Mouse (Mus musculus): ENCODE results near the gene Olfr1154. TPM values are rescaled to one million over a fixed set of nuclear protein-coding genes. Genes with fewer than 3 reads are reported as not detected.

Olfr1154 gene
- polyA plus RNA-seq (2015; fragmentation: Nextera tagmentation; extraction: Ambion mirVana) = not detected in 2 replicates

DNA sequence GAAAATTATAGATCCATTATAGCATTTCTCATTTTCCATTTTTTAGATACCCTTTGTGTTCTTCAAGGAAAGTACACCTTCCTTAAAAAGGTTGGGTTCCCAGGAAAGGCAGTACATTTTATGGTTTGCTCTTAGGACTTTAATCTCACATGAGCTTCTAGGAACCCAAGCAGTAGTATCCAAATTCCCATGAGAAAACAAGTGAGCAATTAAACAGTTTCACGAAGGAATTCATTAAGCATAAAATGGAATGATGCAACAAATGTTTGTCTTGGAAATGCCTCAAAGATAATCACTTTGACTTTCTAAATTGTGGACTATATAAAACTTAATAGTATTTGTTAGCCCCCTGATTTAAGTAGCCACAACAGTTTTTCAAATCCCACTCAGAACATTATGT, at the start of gene Olfr1154:
Gene Olfr1154 (minus strand): TSS at position 101 of the 400 bp plus-strand sequence.
- H3K27ac ChIP-seq = no peak within 1 kb of the TSS
- no peaks in the 10 kb centered on the region for H3K36me3 ChIP-seq
- no peak for ATAC-seq (ENCODE audit: insufficient number of reproducible peaks, low FRiP score, low TSS enrichment, low read depth)
- H3K4me1 ChIP-seq = no peaks in the 10 kb centered on the region
- 83% methylated on average over 1 of the region's 1 CpGs for WGBS
- no peaks in the 10 kb centered on the region for H3K27me3 ChIP-seq
- H3K9ac ChIP-seq = no peak within 1 kb of the TSS
- no peak within 1 kb of the TSS for H3K4me3 ChIP-seq
- no peaks in the 10 kb centered on the region for H3K9me3 ChIP-seq
- H3K4me2 ChIP-seq = no peak within 1 kb of the TSS

- no peaks in the 10 kb centered on the region for H3K9me3 ChIP-seq
- H3K36me3 ChIP-seq = no peaks in the 10 kb centered on the region
- H3K4me1 ChIP-seq = no peaks in the 10 kb centered on the region
- no peak within 1 kb of the TSS for H3K4me3 ChIP-seq
- H3K27ac ChIP-seq = no peak within 1 kb of the TSS
- ATAC-seq (ENCODE audit: insufficient number of reproducible peaks, low FRiP score, low TSS enrichment, low read depth) = no peak
- no peaks in the 10 kb centered on the region for H3K27me3 ChIP-seq
- H3K4me2 ChIP-seq = no peak within 1 kb of the TSS
- H3K9ac ChIP-seq = no peak within 1 kb of the TSS
Observed at GRCm38 (mm10) chr2:87953000-87953399, 48.0 kb upstream of the Olfr1154 start, which contains the start of gene Olfr1156. TSS of gene Olfr1156 (minus strand) at chr2:87953100.

DNA sequence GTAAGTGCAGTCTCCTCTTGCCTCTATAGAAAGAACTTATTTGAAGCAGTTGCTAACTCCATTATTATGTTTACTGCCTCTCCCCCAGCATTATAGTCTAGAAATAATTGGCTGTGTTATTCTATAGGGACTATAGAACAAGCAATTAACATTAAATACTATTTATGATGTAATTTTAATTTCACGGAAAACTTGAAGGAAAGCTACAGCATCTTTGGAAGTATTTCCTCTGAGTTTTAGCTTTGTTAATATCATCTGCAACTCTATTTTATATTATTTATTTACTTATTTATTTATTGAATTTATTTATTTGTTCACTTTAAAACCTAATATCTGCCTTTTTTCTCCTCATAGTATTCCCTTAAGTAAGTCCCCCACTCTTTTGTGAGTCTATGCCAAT, 40.1 kb upstream of the Olfr1154 start, which contains the start of gene Olfr1155:
Gene Olfr1155 (minus strand): TSS at position 101 of the 400 bp plus-strand sequence.
- H3K9me3 ChIP-seq = no peaks in the 10 kb centered on the region
- H3K27ac ChIP-seq = no peak within 1 kb of the TSS
- H3K9ac ChIP-seq = no peak within 1 kb of the TSS
- 94% methylated on average over 1 of the region's 1 CpGs for WGBS
- no peaks in the 10 kb centered on the region for H3K36me3 ChIP-seq
- H3K4me3 ChIP-seq = no peak within 1 kb of the TSS
- H3K4me1 ChIP-seq = no peaks in the 10 kb centered on the region
- H3K4me2 ChIP-seq = no peak within 1 kb of the TSS
- H3K27me3 ChIP-seq = no peaks in the 10 kb centered on the region
- no peak for ATAC-seq (ENCODE audit: insufficient number of reproducible peaks, low FRiP score, low TSS enrichment, low read depth)

GRCm38 (mm10) chr2:87894662-87895061, 10.3 kb downstream of the Olfr1154 start, which contains the start of gene Olfr1153:
TSS of gene Olfr1153 (plus strand) at chr2:87894962.
- Histone ChIP-seq H3K36me3 (no peaks in the 10 kb centered on the region), H3K27ac (no peak within 1 kb of the TSS), H3K4me2 (no peak within 1 kb of the TSS), H3K27me3 (no peaks in the 10 kb centered on the region), H3K4me1 (no peaks in the 10 kb centered on the region), H3K9me3 (no peaks in the 10 kb centered on the region), H3K9ac (no peak within 1 kb of the TSS), H3K4me3 (no peak within 1 kb of the TSS)
- no peak for ATAC-seq (ENCODE audit: insufficient number of reproducible peaks, low FRiP score, low TSS enrichment, low read depth)
- WGBS = 63% methylated on average over 1 of the region's 1 CpGs

GRCm38 (mm10) chr2:87866192-87866591, 38.8 kb downstream of the Olfr1154 start, which contains the start of gene Olfr1152:
TSS of gene Olfr1152 (plus strand) at chr2:87866492.
- no peaks in the 10 kb centered on the region for H3K36me3 ChIP-seq
- H3K9ac ChIP-seq = no peak within 1 kb of the TSS
- H3K27ac ChIP-seq = no peak within 1 kb of the TSS
- ATAC-seq (ENCODE audit: insufficient number of reproducible peaks, low FRiP score, low TSS enrichment, low read depth) = no peak
- no peaks in the 10 kb centered on the region for H3K27me3 ChIP-seq
- no peaks in the 10 kb centered on the region for H3K9me3 ChIP-seq
- H3K4me1 ChIP-seq = no peaks in the 10 kb centered on the region
- no peak within 1 kb of the TSS for H3K4me3 ChIP-seq
- H3K4me2 ChIP-seq = no peak within 1 kb of the TSS

GRCm38 (mm10) chr2:87855562-87855961, 49.4 kb downstream of the Olfr1154 start, which contains the start of gene Olfr1151:
TSS of gene Olfr1151 (plus strand) at chr2:87855862.
- Histone ChIP-seq H3K9me3 (no peaks in the 10 kb centered on the region), H3K27ac (no peak within 1 kb of the TSS), H3K9ac (no peak within 1 kb of the TSS), H3K27me3 (no peaks in the 10 kb centered on the region), H3K4me1 (no peaks in the 10 kb centered on the region), H3K36me3 (no peaks in the 10 kb centered on the region), H3K4me3 (no peak within 1 kb of the TSS), H3K4me2 (no peak within 1 kb of the TSS)
- 90% methylated on average over 1 of the region's 1 CpGs for WGBS
- ATAC-seq (ENCODE audit: insufficient number of reproducible peaks, low FRiP score, low TSS enrichment, low read depth) = no peak

Other genes with a start within 250 kb of the Olfr1154 start
- gene Olfr1134, start 246.7 kb downstream of the Olfr1154 start, polyA plus RNA-seq (2015; fragmentation: Nextera tagmentation; extraction: Ambion mirVana) = not detected in 2 replicates
- gene Olfr1135, start 231.5 kb downstream of the Olfr1154 start, polyA plus RNA-seq (2015; fragmentation: Nextera tagmentation; extraction: Ambion mirVana) = not detected in 2 replicates
- not detected in 2 replicates for gene Olfr1136, start 211.2 kb downstream of the Olfr1154 start, polyA plus RNA-seq (2015; fragmentation: Nextera tagmentation; extraction: Ambion mirVana)
- gene Olfr1137, start 192.0 kb downstream of the Olfr1154 start, polyA plus RNA-seq (2015; fragmentation: Nextera tagmentation; extraction: Ambion mirVana) = not detected in 2 replicates
- not detected in 2 replicates for gene Olfr1138, start 165.2 kb downstream of the Olfr1154 start, polyA plus RNA-seq (2015; fragmentation: Nextera tagmentation; extraction: Ambion mirVana)
- not detected in 2 replicates for gene Olfr1140, start 161.4 kb downstream of the Olfr1154 start, polyA plus RNA-seq (2015; fragmentation: Nextera tagmentation; extraction: Ambion mirVana)
- gene Olfr1141, start 151.2 kb downstream of the Olfr1154 start, polyA plus RNA-seq (2015; fragmentation: Nextera tagmentation; extraction: Ambion mirVana) = not detected in 2 replicates
- gene Olfr152, start 125.7 kb downstream of the Olfr1154 start, polyA plus RNA-seq (2015; fragmentation: Nextera tagmentation; extraction: Ambion mirVana) = not detected in 2 replicates
- gene Olfr1143, start 104.6 kb downstream of the Olfr1154 start, polyA plus RNA-seq (2015; fragmentation: Nextera tagmentation; extraction: Ambion mirVana) = not detected in 2 replicates
- gene Olfr1145, start 95.3 kb downstream of the Olfr1154 start, polyA plus RNA-seq (2015; fragmentation: Nextera tagmentation; extraction: Ambion mirVana) = not detected in 2 replicates
- not detected in 2 replicates for gene Olfr1148, start 74.6 kb downstream of the Olfr1154 start, polyA plus RNA-seq (2015; fragmentation: Nextera tagmentation; extraction: Ambion mirVana)
- gene Olfr1150-ps1, start 61.2 kb downstream of the Olfr1154 start, polyA plus RNA-seq (2015; fragmentation: Nextera tagmentation; extraction: Ambion mirVana) = not detected in 2 replicates
- gene Olfr1151, start 49.3 kb downstream of the Olfr1154 start, polyA plus RNA-seq (2015; fragmentation: Nextera tagmentation; extraction: Ambion mirVana) = not detected in 2 replicates
- gene Olfr1152, start 38.7 kb downstream of the Olfr1154 start, polyA plus RNA-seq (2015; fragmentation: Nextera tagmentation; extraction: Ambion mirVana) = not detected in 2 replicates
- gene Olfr1153, start 10.2 kb downstream of the Olfr1154 start, polyA plus RNA-seq (2015; fragmentation: Nextera tagmentation; extraction: Ambion mirVana) = not detected in 2 replicates
- not detected in 2 replicates for gene Olfr1155, start 40.0 kb upstream of the Olfr1154 start, polyA plus RNA-seq (2015; fragmentation: Nextera tagmentation; extraction: Ambion mirVana)
- not detected in 2 replicates for gene Olfr1156, start 47.9 kb upstream of the Olfr1154 start, polyA plus RNA-seq (2015; fragmentation: Nextera tagmentation; extraction: Ambion mirVana)
- not detected in 2 replicates for gene Olfr1157, start 63.1 kb upstream of the Olfr1154 start, polyA plus RNA-seq (2015; fragmentation: Nextera tagmentation; extraction: Ambion mirVana)
- gene Olfr74, start 69.5 kb upstream of the Olfr1154 start, polyA plus RNA-seq (2015; fragmentation: Nextera tagmentation; extraction: Ambion mirVana) = not detected in 2 replicates
- gene Olfr1158, start 84.9 kb upstream of the Olfr1154 start, polyA plus RNA-seq (2015; fragmentation: Nextera tagmentation; extraction: Ambion mirVana) = not detected in 2 replicates
- gene Olfr1160, start 103.1 kb upstream of the Olfr1154 start, polyA plus RNA-seq (2015; fragmentation: Nextera tagmentation; extraction: Ambion mirVana) = not detected in 2 replicates
- gene Olfr1161, start 117.6 kb upstream of the Olfr1154 start, polyA plus RNA-seq (2015; fragmentation: Nextera tagmentation; extraction: Ambion mirVana) = not detected in 2 replicates
- 0.05 TPM in 1 of 2 replicates, not detected in the other for gene Olfr73, start 132.5 kb upstream of the Olfr1154 start, polyA plus RNA-seq (2015; fragmentation: Nextera tagmentation; extraction: Ambion mirVana)
- gene Olfr1162, start 146.0 kb upstream of the Olfr1154 start, polyA plus RNA-seq (2015; fragmentation: Nextera tagmentation; extraction: Ambion mirVana) = not detected in 2 replicates
- not detected in 2 replicates for gene Olfr1163, start 166.7 kb upstream of the Olfr1154 start, polyA plus RNA-seq (2015; fragmentation: Nextera tagmentation; extraction: Ambion mirVana)
- not detected in 2 replicates for gene Olfr1164, start 188.8 kb upstream of the Olfr1154 start, polyA plus RNA-seq (2015; fragmentation: Nextera tagmentation; extraction: Ambion mirVana)
- gene Olfr1166, start 223.1 kb upstream of the Olfr1154 start, polyA plus RNA-seq (2015; fragmentation: Nextera tagmentation; extraction: Ambion mirVana) = not detected in 2 replicates